Mouse (Mus musculus) midbrain, embryonic 11.5 days (tissue): Measurements from ENCODE around the gene Sf3a3. TPM values are rescaled to one million over a fixed set of nuclear protein-coding genes. Genes with fewer than 3 reads are reported as not detected.
A peak's percentile ranks its signal among the peaks of the same experiment; 100 is the strongest.
"Not testable (repeated sequence)": the region's sequence is repeated elsewhere in the genome, so short reads cannot be mapped to it uniquely, and the experiment has no call there.

Source experiments
- ATAC-seq: fragments of 200-750 bp; cut with Nextera tagmentation; 2 replicates; pipeline ENCODE4 v1.8.0; 2017; ENCODE audit warnings: moderate TSS enrichment, moderate library complexity; ENCODE audit not compliant: low FRiP score
- DNase-seq: peaks from one replicate; pipeline ENCODE4 v3.0.0; 2015; ENCODE audit warnings: low spot score; ENCODE audit errors: missing footprints
- H3K27ac ChIP-seq: fragments of 300-500 bp; sonication (generic); 2 replicates; pipeline ENCODE4 v1.5.1; 2014; ENCODE audit warnings: low read depth, low read length
- H3K27me3 ChIP-seq: fragments of 300-500 bp; sonication (generic); 2 replicates; pipeline ENCODE4 v1.6.1; 2014; ENCODE audit warnings: mild to moderate bottlenecking, low read length, moderate library complexity, mixed read lengths; ENCODE audit not compliant: control insufficient read depth, insufficient read depth
- H3K36me3 ChIP-seq: fragments of 300-500 bp; sonication (generic); 2 replicates; pipeline ENCODE4 v1.6.1; 2014; ENCODE audit warnings: mild to moderate bottlenecking, low read length, moderate library complexity, mixed read lengths; ENCODE audit not compliant: control insufficient read depth, insufficient read depth
- H3K4me1 ChIP-seq: fragments of 300-500 bp; sonication (generic); 2 replicates; pipeline ENCODE4 v1.6.1; 2014; ENCODE audit warnings: low read length; ENCODE audit not compliant: control insufficient read depth, insufficient read depth
- H3K4me2 ChIP-seq: fragments of 300-500 bp; sonication (generic); 2 replicates; pipeline ENCODE4 v1.6.1; 2014; ENCODE audit warnings: mild to moderate bottlenecking, moderate library complexity
- H3K4me3 ChIP-seq: fragments of 300-500 bp; sonication (generic); 2 replicates; pipeline ENCODE4 v1.5.1; 2014; ENCODE audit warnings: low read depth, low read length
- H3K9ac ChIP-seq: fragments of 300-500 bp; sonication (generic); 2 replicates; pipeline ENCODE4 v1.6.1; 2014; ENCODE audit warnings: low read length
- H3K9me3 ChIP-seq: fragments of 300-500 bp; sonication (generic); 2 replicates; pipeline ENCODE4 v1.6.1; 2016; ENCODE audit warnings: low read length; ENCODE audit not compliant: control insufficient read depth
- WGBS: fragments of 180-500 bp; shearing (Covaris S2); extraction: QIAGEN DNeasy Blood & Tissue Kit; methylation state at CpG from one replicate; pipeline ENCODE4 v1.1.7; 2014; 5-methylcytosine and 5-hydroxymethylcytosine counted together
- polyA plus RNA-seq: library from polyadenylated mRNA; unstranded; fragments of >200 nt; fragmentation: Nextera tagmentation; extraction: Ambion mirVana; gene quantifications from 2 replicates; pipeline ENCODE4 v1.2.1, GENCODE M21; 2014

The Sf3a3 gene
- polyA plus RNA-seq, 1 experiment from 2014 or later = 221 TPM

DNA sequence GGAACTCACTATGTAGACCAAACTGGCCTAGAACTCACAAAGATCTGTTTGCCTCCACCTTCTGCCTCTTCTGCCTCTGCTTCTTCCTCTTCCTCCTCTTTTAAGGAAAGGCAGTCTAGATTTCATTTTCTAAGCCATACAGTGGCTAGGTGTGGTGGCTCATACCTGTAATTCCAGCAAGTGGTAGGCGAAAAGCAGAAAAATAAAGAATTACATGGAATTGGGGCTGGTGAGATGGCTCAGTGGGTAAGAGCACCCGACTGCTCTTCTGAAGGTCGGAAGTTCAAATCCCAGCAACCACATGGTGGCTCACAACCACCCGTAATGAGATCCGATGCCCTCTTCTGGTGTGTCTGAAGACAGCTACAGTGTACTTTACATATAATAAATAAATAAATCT, 726 bp upstream of the Sf3a3 start:
- ATAC-seq, H3K27me3 ChIP-seq, H3K9ac ChIP-seq, H3K27ac ChIP-seq, H3K4me3 ChIP-seq, H3K36me3 ChIP-seq, DNase-seq, H3K9me3 ChIP-seq, H3K4me2 ChIP-seq: not testable (repeated sequence)
- H3K4me1 ChIP-seq = peaks cover 22% of the 10 kb centered on the region
- WGBS = 77% methylated on average over 5 of the region's 5 CpGs

DNA sequence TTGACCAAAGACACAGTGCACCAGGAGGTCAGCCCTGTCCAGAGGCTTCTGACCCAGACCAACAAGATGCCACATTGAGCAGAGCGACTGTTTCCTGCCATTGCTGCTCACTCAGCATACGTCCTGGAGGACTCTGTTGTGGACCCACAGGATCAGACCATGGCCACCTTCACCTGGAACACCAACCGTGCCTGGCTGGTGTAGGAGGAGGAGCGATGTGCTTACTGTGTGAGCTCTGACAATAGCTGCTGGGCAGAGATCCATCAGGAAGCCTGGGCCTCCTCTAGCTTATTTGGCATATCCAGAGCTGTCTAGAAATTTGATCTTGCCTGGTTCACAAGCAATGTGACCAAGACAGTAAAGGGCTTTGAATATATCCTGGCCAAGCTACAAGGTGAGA, 4.5 kb downstream of the Sf3a3 start:
- no peak overlapping the region for H3K4me3 ChIP-seq
- H3K4me1 ChIP-seq = peaks cover 8% of the 10 kb centered on the region
- H3K4me2 ChIP-seq = no peak overlapping the region
- H3K27me3 ChIP-seq = no peaks in the 10 kb centered on the region
- peaks cover 30% of the 10 kb centered on the region for H3K36me3 ChIP-seq
- ATAC-seq (no peak), DNase-seq (no peak)
- no peak overlapping the region for H3K27ac ChIP-seq
- H3K9ac ChIP-seq = no peak overlapping the region
- no peaks in the 10 kb centered on the region for H3K9me3 ChIP-seq
- 89% methylated on average over 4 of the region's 4 CpGs for WGBS

DNA sequence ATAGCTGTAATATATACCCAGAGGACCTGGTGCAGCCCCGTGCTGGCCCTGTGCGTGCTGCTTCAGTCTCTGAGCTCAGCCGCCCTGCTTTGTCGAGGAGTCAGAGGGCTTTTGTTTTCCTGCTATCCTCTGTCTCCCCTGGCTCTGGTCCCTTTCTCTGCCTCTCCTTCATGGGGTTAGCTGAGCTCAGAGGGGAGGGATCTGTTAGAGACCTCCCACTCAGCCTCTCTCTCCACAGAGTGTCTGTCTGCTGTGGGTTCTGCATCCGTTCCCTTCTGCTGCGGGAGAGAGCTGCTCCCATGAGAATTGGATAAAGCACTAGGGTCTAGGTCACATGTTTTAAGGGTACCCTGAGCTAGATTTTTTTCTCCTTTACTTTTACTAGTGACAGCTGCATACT, 11.5 kb downstream of the Sf3a3 start:
- H3K27me3 ChIP-seq = no peaks in the 10 kb centered on the region
- H3K36me3 ChIP-seq = peaks cover 56% of the 10 kb centered on the region
- H3K27ac ChIP-seq = no peak overlapping the region
- H3K4me1 ChIP-seq = no peaks in the 10 kb centered on the region
- no peak overlapping the region for H3K9ac ChIP-seq
- H3K9me3 ChIP-seq = no peaks in the 10 kb centered on the region
- ATAC-seq (no peak), DNase-seq (no peak)
- no peak overlapping the region for H3K4me2 ChIP-seq
- 87% methylated on average over 6 of the region's 6 CpGs for WGBS
- H3K4me3 ChIP-seq = no peak overlapping the region

DNA sequence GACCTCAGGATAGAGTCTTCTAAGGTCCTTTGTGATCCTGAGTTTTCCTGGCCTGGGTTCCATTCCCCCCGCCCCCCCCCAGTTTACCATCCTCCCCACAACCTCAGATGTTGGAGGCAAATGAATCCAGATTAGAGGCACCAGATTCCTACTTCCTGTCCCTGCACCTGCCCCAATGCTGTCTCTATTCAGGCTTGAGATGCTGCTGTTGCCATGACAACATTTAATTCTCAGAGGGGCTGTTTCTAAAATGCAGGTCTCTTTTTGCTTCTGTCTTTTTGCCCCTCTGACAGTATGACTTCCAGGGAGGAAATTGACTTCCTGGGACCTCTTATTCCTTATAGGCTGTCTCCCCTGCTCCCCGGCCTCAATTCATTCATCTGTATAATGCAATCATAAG, 22.4 kb downstream of the Sf3a3 start:
- Histone ChIP-seq H3K36me3 (peaks cover 4% of the 10 kb centered on the region; the same call in 1 of the 2 replicates), H3K9me3 (no peaks in the 10 kb centered on the region), H3K4me2 (no peak overlapping the region), H3K9ac (no peak overlapping the region), H3K27ac (no peak overlapping the region), H3K27me3 (no peaks in the 10 kb centered on the region), H3K4me1 (peaks cover 3% of the 10 kb centered on the region; the same call in 1 of the 2 replicates), H3K4me3 (no peak overlapping the region)
- 67% methylated on average over 2 of the region's 2 CpGs for WGBS
- DNase-seq = no peak
- no peak for ATAC-seq

DNA sequence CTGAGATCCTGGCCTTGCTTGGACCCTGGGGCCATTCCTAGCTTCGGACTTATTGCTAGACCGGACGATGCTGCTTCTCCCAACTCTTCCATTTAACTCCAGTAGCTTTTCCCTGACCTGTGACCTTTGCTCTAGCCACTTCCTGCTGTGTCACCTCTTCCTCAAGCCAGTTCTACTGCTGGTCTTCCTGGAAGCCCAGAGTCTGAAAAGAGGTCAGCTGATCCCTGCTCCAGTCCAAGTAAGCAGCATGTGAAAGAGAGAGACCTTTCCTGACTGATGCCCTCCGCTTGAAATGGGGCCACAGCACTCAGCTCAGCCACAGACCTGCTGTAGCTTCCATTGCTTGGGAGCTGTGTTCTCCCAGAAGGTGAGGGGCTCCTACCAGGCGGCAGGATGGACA, 22.9 kb downstream of the Sf3a3 start:
- H3K36me3 ChIP-seq = peaks cover 3% of the 10 kb centered on the region; the same call in 1 of the 2 replicates
- no peak overlapping the region for H3K4me2 ChIP-seq
- H3K4me1 ChIP-seq = peaks cover 3% of the 10 kb centered on the region; the same call in 1 of the 2 replicates
- no peaks in the 10 kb centered on the region for H3K9me3 ChIP-seq
- no peak overlapping the region for H3K4me3 ChIP-seq
- peak; percentile 45 for DNase-seq
- no peaks in the 10 kb centered on the region for H3K27me3 ChIP-seq
- no peak overlapping the region for H3K27ac ChIP-seq
- no peak overlapping the region for H3K9ac ChIP-seq
- no peak for ATAC-seq
- WGBS = 81% methylated on average over 5 of the region's 5 CpGs

DNA sequence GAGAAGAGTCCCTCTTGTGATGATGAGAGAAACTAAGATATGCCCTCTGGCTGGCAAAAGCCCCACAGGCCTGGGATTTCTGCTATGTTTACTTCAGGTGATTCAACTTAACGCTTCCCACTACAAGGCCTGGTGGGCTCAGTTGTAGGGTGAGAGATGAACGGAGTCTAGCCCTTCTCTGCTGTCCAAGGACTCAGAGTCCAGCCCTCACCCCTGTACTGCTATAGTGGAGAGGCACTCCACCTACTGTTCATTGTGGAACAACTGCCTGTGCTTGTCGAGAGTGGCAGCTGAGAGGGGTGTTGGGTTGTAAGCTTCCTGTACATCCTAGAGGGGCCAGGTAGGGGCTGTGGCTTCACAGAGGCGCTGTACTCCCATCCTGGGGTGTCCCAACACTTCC, 23.4 kb downstream of the Sf3a3 start:
- 57% methylated on average over 4 of the region's 4 CpGs for WGBS

DNA sequence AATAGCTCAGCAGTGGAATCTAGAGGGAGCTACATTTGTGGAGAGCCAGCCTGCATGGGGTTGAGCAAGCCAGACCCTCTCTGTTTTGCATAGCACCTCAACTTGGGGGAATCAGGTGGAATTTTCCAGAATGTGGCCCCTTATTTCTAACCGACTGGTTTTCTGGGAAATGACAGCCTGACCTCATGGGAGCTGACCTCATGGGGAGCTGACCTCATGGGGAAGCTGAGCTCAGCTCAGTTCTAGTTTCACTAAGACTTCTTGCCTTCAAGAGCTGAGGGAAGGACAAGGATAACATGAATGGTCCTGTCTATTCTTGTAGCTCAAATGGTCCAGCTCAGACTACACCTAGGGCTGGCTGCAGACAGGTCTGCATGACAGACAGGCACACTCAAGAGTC, 24.2 kb downstream of the Sf3a3 start:
- H3K27me3 ChIP-seq = no peaks in the 10 kb centered on the region
- H3K4me2 ChIP-seq = no peak overlapping the region
- H3K4me1 ChIP-seq = peaks cover 3% of the 10 kb centered on the region; the same call in 1 of the 2 replicates
- H3K36me3 ChIP-seq = no peaks in the 10 kb centered on the region
- H3K4me3 ChIP-seq = no peak overlapping the region
- no peaks in the 10 kb centered on the region for H3K9me3 ChIP-seq
- ATAC-seq (no peak), DNase-seq (peak; percentile 33)
- H3K27ac ChIP-seq = no peak overlapping the region
- 71% methylated on average over 1 of the region's 1 CpGs for WGBS
- H3K9ac ChIP-seq = no peak overlapping the region

More for the DNA sequence above, 23.4 kb downstream of the Sf3a3 start:
- ATAC-seq (no peak), DNase-seq (peak; percentile 81)
- Histone ChIP-seq H3K9me3 (no peaks in the 10 kb centered on the region), H3K36me3 (peaks cover 3% of the 10 kb centered on the region; the same call in 1 of the 2 replicates), H3K4me2 (no peak overlapping the region), H3K4me3 (no peak overlapping the region), H3K27ac (no peak overlapping the region), H3K9ac (no peak overlapping the region), H3K4me1 (peaks cover 3% of the 10 kb centered on the region; the same call in 1 of the 2 replicates), H3K27me3 (no peaks in the 10 kb centered on the region)

DNA sequence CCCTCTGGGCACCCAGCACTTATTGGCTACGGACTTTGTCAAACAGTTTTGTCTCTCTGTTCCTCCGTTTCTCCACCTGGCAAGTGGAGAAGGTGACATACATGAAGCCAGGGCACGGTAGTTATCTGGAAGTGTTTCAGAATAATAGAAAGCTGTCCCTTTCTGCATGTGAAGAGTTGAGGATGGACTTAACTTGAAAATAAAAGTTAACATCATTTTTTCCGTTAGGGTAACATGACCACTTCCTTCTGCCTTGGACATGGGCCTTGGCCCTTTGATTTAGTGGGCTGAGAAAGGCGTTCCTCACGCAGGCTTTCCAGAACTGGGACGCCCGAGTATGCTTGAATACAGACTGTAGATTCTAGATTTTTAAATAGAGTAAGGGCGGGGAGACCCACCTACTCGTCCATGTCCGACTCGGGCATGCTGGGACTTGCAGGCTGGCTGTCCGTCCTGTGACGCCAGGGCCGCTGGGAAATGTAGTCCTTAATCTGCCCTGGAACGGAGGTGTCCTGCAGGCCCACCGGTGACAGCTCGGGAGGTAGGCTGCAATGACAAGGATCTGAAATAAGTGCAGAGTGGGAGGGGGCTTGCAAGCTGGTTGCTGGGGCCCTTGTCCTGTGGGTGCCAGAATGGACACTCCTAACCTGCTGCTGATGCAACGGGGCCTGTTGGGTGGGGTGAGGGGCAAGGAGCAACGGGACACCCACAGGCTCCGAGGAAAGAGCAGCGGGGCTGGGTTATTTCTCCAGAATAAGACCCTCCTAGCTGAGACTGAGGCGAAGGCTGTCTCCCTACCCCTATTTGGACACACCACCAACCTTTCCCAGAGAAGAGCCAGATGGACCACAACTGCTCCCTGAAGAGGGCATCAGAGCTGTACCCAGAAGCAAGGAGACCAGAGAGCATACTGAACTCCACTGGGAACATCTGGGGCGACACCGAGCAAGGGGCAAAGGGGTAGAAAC, 27.1 kb downstream of the Sf3a3 start, which contains the start of gene Inpp5b:
Gene Inpp5b, plus strand, starts transcription at position 475 of the 968 bp plus-strand sequence.
- Histone ChIP-seq H3K9ac (peak within 1 kb of the TSS; percentile 66), H3K27ac (no peak within 1 kb of the TSS; the same call in 1 of the 2 replicates), H3K36me3 (no peaks in the 10 kb centered on the region), H3K4me3 (peak within 1 kb of the TSS; percentile 35), H3K4me2 (peak within 1 kb of the TSS; percentile 53), H3K9me3 (no peaks in the 10 kb centered on the region), H3K27me3 (no peaks in the 10 kb centered on the region), H3K4me1 (peaks cover 3% of the 10 kb centered on the region; the same call in 1 of the 2 replicates)
- WGBS = 22% methylated on average over 25 of the region's 25 CpGs
- DNase-seq (peak; percentile 93), ATAC-seq (peak; percentile 91)

DNA sequence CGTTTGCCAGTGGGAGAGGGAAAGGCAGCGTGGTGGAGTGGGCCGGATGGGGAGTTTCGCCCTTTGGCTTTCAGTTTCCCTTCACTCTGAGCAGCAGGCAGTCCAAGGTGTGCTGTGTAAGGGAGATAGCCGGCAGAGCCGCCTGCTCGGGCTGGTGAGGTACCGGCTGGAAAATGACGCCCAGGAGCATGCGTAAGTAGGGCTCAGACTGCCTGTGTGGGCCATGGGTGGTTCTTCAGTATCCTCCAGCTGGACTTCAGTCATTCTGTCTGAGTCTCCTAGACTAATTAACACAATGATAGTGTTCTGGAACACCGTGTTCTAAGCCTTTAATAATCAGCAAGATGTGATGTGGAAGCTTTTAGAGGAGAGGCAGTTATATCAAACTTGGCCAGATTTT, 28.3 kb downstream of the Sf3a3 start:
- DNase-seq (peak; percentile 69), ATAC-seq (no peak)
- peaks cover 3% of the 10 kb centered on the region; the same call in 1 of the 2 replicates for H3K4me1 ChIP-seq
- H3K4me3 ChIP-seq = no peak overlapping the region
- H3K27me3 ChIP-seq = no peaks in the 10 kb centered on the region
- H3K4me2 ChIP-seq = no peak overlapping the region
- no peaks in the 10 kb centered on the region for H3K36me3 ChIP-seq
- WGBS = 83% methylated on average over 11 of the region's 11 CpGs
- no peaks in the 10 kb centered on the region for H3K9me3 ChIP-seq
- H3K9ac ChIP-seq = no peak overlapping the region
- no peak overlapping the region for H3K27ac ChIP-seq
